Mouse (Mus musculus): ENCODE results near the gene Pcca. TPM values are rescaled to one million over a fixed set of nuclear protein-coding genes. Genes with fewer than 3 reads are reported as not detected.

Gene Pcca
- polyA plus RNA-seq, 1 experiment from 2014 or later = 29.7 TPM

DNA sequence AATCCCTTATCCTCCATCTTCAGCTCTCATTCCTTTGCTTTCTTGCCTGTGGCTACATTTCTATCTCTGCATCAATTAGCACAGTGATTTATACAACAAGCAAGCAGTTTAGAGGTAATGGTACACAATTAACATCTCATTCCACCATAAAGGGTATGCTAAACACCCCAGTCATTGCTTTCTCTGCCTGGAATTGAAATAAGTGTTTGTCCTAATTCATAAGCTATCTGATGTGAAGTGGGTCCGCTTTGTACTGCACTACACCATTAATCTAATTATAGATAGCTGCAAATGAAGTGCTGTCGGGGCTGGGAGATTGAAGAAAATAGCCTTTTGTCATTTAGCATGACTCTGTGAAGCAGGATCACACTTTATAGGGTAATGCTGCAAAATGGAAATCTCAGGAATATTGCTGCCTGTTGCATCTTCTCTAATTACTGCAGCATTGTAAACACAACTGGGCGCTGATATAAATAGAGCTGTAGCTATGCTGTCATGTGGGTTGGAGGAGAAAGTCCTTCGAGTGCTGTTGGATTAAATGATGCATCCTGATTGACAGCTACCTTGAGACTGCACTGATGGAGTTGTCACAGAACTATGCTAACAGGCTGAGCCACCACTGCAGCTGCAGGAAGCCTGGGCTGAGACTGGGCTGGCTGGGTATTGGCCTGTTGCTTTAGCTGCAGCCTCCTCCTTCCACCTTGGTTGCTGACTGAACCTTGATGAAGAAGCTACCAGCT is 337.9 kb downstream of the Pcca start:
- Histone ChIP-seq H3K9me3 (no peaks in the 10 kb centered on the region), H3K27me3 (peaks cover 14% of the 10 kb centered on the region; the same call in 1 of the 2 replicates), H3K27ac (no peak overlapping the region), H3K4me1 (replicated peaks) (peaks cover 23% of the 10 kb centered on the region), H3K36me3 (no peaks in the 10 kb centered on the region), H3K4me3 (no peak overlapping the region), H3K9ac (no peak overlapping the region), H3K4me2 (no peak overlapping the region)
- WGBS = 39% methylated on average over 4 of the region's 4 CpGs
- peak; percentile 55 for ATAC-seq (ENCODE audit: low FRiP score)

- Histone ChIP-seq H3K4me1 (replicated peaks) (peaks cover 23% of the 10 kb centered on the region), H3K9me3 (no peaks in the 10 kb centered on the region), H3K27ac (no peak overlapping the region), H3K4me3 (no peak overlapping the region), H3K4me2 (no peak overlapping the region), H3K27me3 (peaks cover 14% of the 10 kb centered on the region; the same call in 1 of the 2 replicates), H3K9ac (no peak overlapping the region), H3K36me3 (no peaks in the 10 kb centered on the region)
- WGBS = 81% methylated on average over 6 of the region's 6 CpGs
- no peak for ATAC-seq (ENCODE audit: low FRiP score)
Measured at GRCm38 (mm10) chr14:122872612-122873011, 338.5 kb downstream of the Pcca start.

DNA sequence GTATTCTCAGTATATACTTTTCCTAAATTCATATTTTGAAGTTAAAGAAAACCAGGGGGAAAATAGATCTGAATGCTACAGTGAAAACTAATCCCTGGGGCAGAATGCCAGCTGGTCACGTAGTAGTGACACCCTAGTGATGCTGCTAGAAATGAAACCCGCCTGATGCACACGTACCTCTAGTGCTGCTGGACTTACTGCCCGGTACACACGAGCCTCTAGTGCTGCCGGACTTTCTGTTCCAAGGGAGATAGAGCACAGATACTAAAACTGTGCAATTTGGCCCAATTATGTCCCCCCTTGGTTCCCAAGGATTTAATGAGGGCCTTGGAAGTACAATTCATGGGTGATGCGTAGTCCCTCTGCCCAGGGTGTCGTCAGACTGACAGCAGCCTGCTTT is 340.9 kb downstream of the Pcca start:
- no peak for ATAC-seq (ENCODE audit: low FRiP score)
- 58% methylated on average over 8 of the region's 8 CpGs for WGBS
- Histone ChIP-seq H3K4me1 (replicated peaks) (peaks cover 23% of the 10 kb centered on the region), H3K27ac (no peak overlapping the region), H3K9ac (0 out of 2 replicates have a peak overlapping the region, but pooled peaks have one; percentile 49), H3K4me3 (no peak overlapping the region), H3K36me3 (no peaks in the 10 kb centered on the region), H3K4me2 (no peak overlapping the region), H3K27me3 (peaks cover 22% of the 10 kb centered on the region; the same call in 1 of the 2 replicates), H3K9me3 (no peaks in the 10 kb centered on the region)

GRCm38 (mm10) chr14:122875636-122876035 is 341.5 kb downstream of the Pcca start:
- no peaks in the 10 kb centered on the region for H3K36me3 ChIP-seq
- no peak overlapping the region for H3K4me2 ChIP-seq
- H3K27me3 ChIP-seq = peaks cover 22% of the 10 kb centered on the region; the same call in 1 of the 2 replicates
- H3K4me3 ChIP-seq = no peak overlapping the region
- no peaks in the 10 kb centered on the region for H3K9me3 ChIP-seq
- H3K9ac ChIP-seq = peak overlapping the region; percentile 49
- H3K4me1 ChIP-seq (replicated peaks) = peaks cover 26% of the 10 kb centered on the region
- H3K27ac ChIP-seq = peak overlapping the region; percentile 63
- WGBS = 38% methylated on average over 6 of the region's 6 CpGs
- ATAC-seq (ENCODE audit: low FRiP score) = 0 out of 2 replicates have a peak, but pooled peaks have one; percentile 25

GRCm38 (mm10) chr14:122876163-122876562 is 342.0 kb downstream of the Pcca start:
- ATAC-seq (ENCODE audit: low FRiP score) = peak; percentile 90

GRCm38 (mm10) chr14:122876723-122877122 is 342.6 kb downstream of the Pcca start:
- peaks cover 29% of the 10 kb centered on the region for H3K4me1 ChIP-seq (replicated peaks)
- no peaks in the 10 kb centered on the region for H3K9me3 ChIP-seq
- H3K27ac ChIP-seq = no peak overlapping the region
- H3K27me3 ChIP-seq = peaks cover 22% of the 10 kb centered on the region; the same call in 1 of the 2 replicates
- no peak overlapping the region for H3K4me2 ChIP-seq
- 0 out of 2 replicates have a peak, but pooled peaks have one; percentile 44 for ATAC-seq (ENCODE audit: low FRiP score)
- 0 out of 2 replicates have a peak overlapping the region, but pooled peaks have one; percentile 29 for H3K9ac ChIP-seq
- WGBS = 69% methylated on average over 7 of the region's 7 CpGs
- H3K4me3 ChIP-seq = no peak overlapping the region
- no peaks in the 10 kb centered on the region for H3K36me3 ChIP-seq

More at GRCm38 (mm10) chr14:122876163-122876562, 342.0 kb downstream of the Pcca start:
- 3% methylated on average over 6 of the region's 6 CpGs for WGBS
- Histone ChIP-seq H3K9me3 (no peaks in the 10 kb centered on the region), H3K27ac (peak overlapping the region; percentile 63; the same call in 1 of the 2 replicates), H3K27me3 (peaks cover 22% of the 10 kb centered on the region; the same call in 1 of the 2 replicates), H3K4me3 (no peak overlapping the region), H3K9ac (peak overlapping the region; percentile 49; the same call in 1 of the 2 replicates), H3K4me1 (replicated peaks) (peaks cover 26% of the 10 kb centered on the region), H3K36me3 (no peaks in the 10 kb centered on the region), H3K4me2 (no peak overlapping the region)

DNA sequence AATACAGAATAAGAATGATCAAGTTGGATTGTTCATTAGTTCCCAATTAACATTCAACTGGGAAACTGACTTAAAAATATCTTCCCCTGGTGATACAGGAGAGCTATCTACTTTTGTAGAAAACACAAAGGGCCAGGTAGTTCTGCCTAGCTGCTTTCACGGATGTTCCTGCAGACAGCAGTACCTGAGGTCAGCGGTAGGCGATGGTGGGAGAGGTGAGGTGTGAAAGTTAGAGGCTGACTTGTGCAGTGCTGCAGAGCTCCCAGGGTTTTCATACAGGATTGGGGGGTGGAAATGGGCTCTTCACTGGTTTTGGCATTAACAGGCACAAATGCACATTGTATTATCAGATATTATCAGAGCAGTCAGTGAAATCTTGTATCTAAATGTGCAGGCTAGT is 343.7 kb downstream of the Pcca start:
- no peak overlapping the region for H3K4me3 ChIP-seq

GRCm38 (mm10) chr14:122880291-122880690 is 346.2 kb downstream of the Pcca start:
- no peak for ATAC-seq (ENCODE audit: low FRiP score)
- peaks cover 13% of the 10 kb centered on the region; the same call in 1 of the 2 replicates for H3K27me3 ChIP-seq
- H3K4me1 ChIP-seq (replicated peaks) = peaks cover 47% of the 10 kb centered on the region

More for the DNA sequence above, 343.7 kb downstream of the Pcca start:
- WGBS = 85% methylated on average over 3 of the region's 3 CpGs
- Histone ChIP-seq H3K9ac (no peak overlapping the region), H3K27ac (no peak overlapping the region), H3K36me3 (no peaks in the 10 kb centered on the region), H3K4me1 (replicated peaks) (peaks cover 29% of the 10 kb centered on the region), H3K27me3 (peaks cover 22% of the 10 kb centered on the region; the same call in 1 of the 2 replicates), H3K4me2 (no peak overlapping the region), H3K9me3 (no peaks in the 10 kb centered on the region)
- no peak for ATAC-seq (ENCODE audit: low FRiP score)

GRCm38 (mm10) chr14:122881699-122882098 is 347.6 kb downstream of the Pcca start:
- no peaks in the 10 kb centered on the region for H3K36me3 ChIP-seq
- no peaks in the 10 kb centered on the region for H3K9me3 ChIP-seq
- H3K4me2 ChIP-seq = no peak overlapping the region
- H3K27me3 ChIP-seq = peaks cover 11% of the 10 kb centered on the region; the same call in 1 of the 2 replicates
- H3K9ac ChIP-seq = no peak overlapping the region
- peaks cover 40% of the 10 kb centered on the region for H3K4me1 ChIP-seq (replicated peaks)
- no peak for ATAC-seq (ENCODE audit: low FRiP score)
- WGBS = 54% methylated on average over 2 of the region's 2 CpGs
- no peak overlapping the region for H3K4me3 ChIP-seq
- peak overlapping the region; percentile 88 for H3K27ac ChIP-seq

More at GRCm38 (mm10) chr14:122880291-122880690, 346.2 kb downstream of the Pcca start:
- WGBS = 68% methylated on average over 7 of the region's 7 CpGs
- no peak overlapping the region for H3K4me3 ChIP-seq
- H3K36me3 ChIP-seq = no peaks in the 10 kb centered on the region
- no peak overlapping the region for H3K9ac ChIP-seq
- no peak overlapping the region for H3K27ac ChIP-seq
- no peak overlapping the region for H3K4me2 ChIP-seq
- no peaks in the 10 kb centered on the region for H3K9me3 ChIP-seq

DNA sequence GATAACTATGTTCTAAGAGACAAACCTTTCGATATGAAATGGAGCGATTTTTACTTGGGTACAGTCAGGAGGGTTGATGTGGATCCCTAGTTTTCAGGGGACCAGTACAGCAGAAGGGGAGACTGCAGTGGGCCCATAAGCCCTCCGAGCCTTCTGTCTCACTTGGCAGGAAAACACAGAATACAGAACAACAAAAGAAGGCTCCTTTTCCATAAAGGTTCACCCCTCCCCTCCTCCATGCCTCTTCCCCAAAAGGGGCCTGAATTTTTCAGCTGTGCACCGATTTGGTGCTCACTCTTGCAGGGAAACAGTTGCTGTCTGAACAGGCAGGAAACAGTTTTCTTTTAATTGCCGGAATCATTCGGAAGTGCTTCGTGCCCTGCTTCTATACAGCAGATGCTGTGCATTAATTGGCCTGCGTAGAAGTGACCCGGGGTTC is 348.1 kb downstream of the Pcca start:
- 0 out of 2 replicates have a peak overlapping the region, but pooled peaks have one; percentile 24 for H3K9ac ChIP-seq
- H3K4me2 ChIP-seq = no peak overlapping the region
- H3K27me3 ChIP-seq = peaks cover 8% of the 10 kb centered on the region; the same call in 1 of the 2 replicates
- no peaks in the 10 kb centered on the region for H3K9me3 ChIP-seq
- no peaks in the 10 kb centered on the region for H3K36me3 ChIP-seq
- H3K4me1 ChIP-seq (replicated peaks) = peaks cover 40% of the 10 kb centered on the region
- ATAC-seq (ENCODE audit: low FRiP score) = peak; percentile 38
- WGBS = 40% methylated on average over 9 of the region's 9 CpGs
- no peak overlapping the region for H3K4me3 ChIP-seq
- peak overlapping the region; percentile 88 for H3K27ac ChIP-seq

DNA sequence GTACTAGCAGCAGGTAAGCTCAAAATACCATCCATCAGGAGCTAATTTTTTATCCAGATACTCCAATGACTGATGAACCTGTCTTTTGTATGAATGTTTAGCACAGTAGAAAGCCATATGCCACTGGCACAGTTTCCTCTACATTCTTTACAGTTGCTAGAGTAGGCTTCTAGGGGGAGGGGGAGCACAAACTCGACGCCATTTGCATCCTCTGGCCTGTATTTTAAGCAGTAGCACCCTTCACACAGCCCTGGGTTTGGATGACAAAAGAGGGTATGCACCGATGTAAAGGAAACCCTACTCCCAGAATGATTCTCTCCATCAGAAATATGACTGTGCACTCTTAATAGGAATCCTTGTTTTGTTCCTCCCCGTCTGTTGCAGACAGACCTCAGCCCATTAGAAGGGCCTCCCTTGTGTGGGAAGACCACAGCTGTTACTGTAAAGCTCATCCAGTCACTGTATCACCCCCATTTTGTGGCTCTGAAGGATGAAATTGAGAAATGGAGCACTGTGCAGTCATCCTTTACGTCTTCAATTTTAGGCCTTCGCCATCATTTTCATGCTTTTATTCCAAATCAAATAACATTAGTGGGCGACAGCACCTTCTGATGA is 348.8 kb downstream of the Pcca start:
- no peaks in the 10 kb centered on the region for H3K9me3 ChIP-seq
- no peak overlapping the region for H3K4me2 ChIP-seq
- H3K9ac ChIP-seq = no peak overlapping the region
- peak; percentile 69 for ATAC-seq (ENCODE audit: low FRiP score)
- WGBS = 38% methylated on average over 7 of the region's 7 CpGs
- no peaks in the 10 kb centered on the region for H3K36me3 ChIP-seq
- peaks cover 40% of the 10 kb centered on the region for H3K4me1 ChIP-seq (replicated peaks)
- H3K27me3 ChIP-seq = peaks cover 8% of the 10 kb centered on the region; the same call in 1 of the 2 replicates
- no peak overlapping the region for H3K4me3 ChIP-seq
- H3K27ac ChIP-seq = peak overlapping the region; percentile 88

- no peaks in the 10 kb centered on the region for H3K36me3 ChIP-seq
- peaks cover 7% of the 10 kb centered on the region; the same call in 1 of the 2 replicates for H3K27me3 ChIP-seq
- no peak overlapping the region for H3K4me3 ChIP-seq
- H3K9ac ChIP-seq = no peak overlapping the region
- no peak overlapping the region for H3K4me2 ChIP-seq
- H3K4me1 ChIP-seq (replicated peaks) = peaks cover 40% of the 10 kb centered on the region
- peak overlapping the region; percentile 88 for H3K27ac ChIP-seq
- H3K9me3 ChIP-seq = no peaks in the 10 kb centered on the region
- peak; percentile 25 for ATAC-seq (ENCODE audit: low FRiP score)
- 46% methylated on average over 4 of the region's 4 CpGs for WGBS
Measured at GRCm38 (mm10) chr14:122883410-122883806, 349.3 kb downstream of the Pcca start.
